Mouse (Mus musculus) brown adipose tissue, adult 24 weeks (tissue): ENCODE results near the gene Atg5. TPM values are rescaled to one million over a fixed set of nuclear protein-coding genes. Genes with fewer than 3 reads are reported as not detected.
"Not testable (repeated sequence)": the region's sequence is repeated elsewhere in the genome, so short reads cannot be mapped to it uniquely, and the experiment has no call there.

Source experiments
- H3K27ac ChIP-seq: fragments of 200-500 bp; replicated peaks from 2 replicates; pipeline ENCODE4 v1.5.1; 2012; ENCODE audit warnings: low read depth, mild to moderate bottlenecking, low read length
- H3K4me1 ChIP-seq: fragments of 200-500 bp; 2 replicates; pipeline ENCODE4 v1.6.1; 2012; ENCODE audit warnings: low read length, mixed read lengths; ENCODE audit not compliant: control insufficient read depth, insufficient read depth, insufficient read length
- H3K4me3 ChIP-seq: fragments of 200-500 bp; 2 replicates; pipeline ENCODE4 v1.5.1; 2012; ENCODE audit warnings: low read depth, mild to moderate bottlenecking, low read length, moderate library complexity; ENCODE audit not compliant: insufficient read depth
- polyA plus RNA-seq: library from polyadenylated mRNA; stranded (reverse); fragments of >200 nt; gene quantifications from 2 replicates; pipeline ENCODE4 v1.2.4, GENCODE M21; 2012; ENCODE audit not compliant: missing spikeins, insufficient read depth, insufficient read length

The Atg5 gene
- polyA plus RNA-seq: 19.1 and 24.5 TPM in 2 replicates

GRCm38 (mm10) chr10:44268145-44268860, at the start of gene Atg5:
Atg5 (plus strand) TSS chr10:44268358.
- peak within 1 kb of the TSS; percentile 84 for H3K4me3 ChIP-seq
- peak within 1 kb of the TSS; percentile 69 for H3K27ac ChIP-seq
- H3K4me1 ChIP-seq: peaks cover 10% of the 10 kb centered on the region; the same call in 1 of the 2 replicates

- not testable (repeated sequence) for H3K27ac ChIP-seq, H3K4me3 ChIP-seq, H3K4me1 ChIP-seq
Measured at GRCm38 (mm10) chr10:44219073-44219472, 49.1 kb upstream of the Atg5 start.

- no peaks in the 10 kb centered on the region for H3K4me1 ChIP-seq
- no peak overlapping the region for H3K4me3 ChIP-seq
- no peak overlapping the region for H3K27ac ChIP-seq
Measured at GRCm38 (mm10) chr10:44224345-44224744, 43.8 kb upstream of the Atg5 start.

GRCm38 (mm10) chr10:44233351-44233750, 34.8 kb upstream of the Atg5 start:
- not testable (repeated sequence) for H3K4me3 ChIP-seq, H3K27ac ChIP-seq, H3K4me1 ChIP-seq

- not testable (repeated sequence) for H3K27ac ChIP-seq, H3K4me1 ChIP-seq, H3K4me3 ChIP-seq
Measured at GRCm38 (mm10) chr10:44235298-44235697, 32.9 kb upstream of the Atg5 start.

GRCm38 (mm10) chr10:44256624-44257023, 11.5 kb upstream of the Atg5 start:
- Histone ChIP-seq H3K4me1 (no peaks in the 10 kb centered on the region), H3K4me3 (no peak overlapping the region), H3K27ac (no peak overlapping the region)

DNA sequence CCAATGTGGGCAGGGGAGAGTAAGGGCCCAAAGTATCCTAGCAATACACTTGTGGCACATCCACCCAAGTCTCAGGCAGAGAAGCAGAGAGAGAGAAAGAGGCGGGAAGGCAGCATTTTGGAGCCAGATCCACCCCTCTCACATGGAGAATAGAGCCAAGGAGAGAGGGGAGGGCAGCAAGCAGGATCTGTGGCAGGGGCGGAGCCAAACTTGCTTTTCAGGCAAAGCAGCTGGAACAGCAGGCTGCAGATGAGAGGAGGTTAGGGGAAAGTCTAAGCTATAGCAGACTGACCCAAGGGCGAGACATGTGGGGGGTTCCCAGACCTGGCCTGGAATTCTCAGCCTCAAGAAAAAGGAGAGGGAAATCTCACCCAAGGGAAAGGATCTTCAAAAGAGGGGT, 2.3 kb upstream of the Atg5 start:
- Histone ChIP-seq H3K27ac (no peak overlapping the region), H3K4me1 (peaks cover 10% of the 10 kb centered on the region; the same call in 1 of the 2 replicates), H3K4me3 (no peak overlapping the region)

DNA sequence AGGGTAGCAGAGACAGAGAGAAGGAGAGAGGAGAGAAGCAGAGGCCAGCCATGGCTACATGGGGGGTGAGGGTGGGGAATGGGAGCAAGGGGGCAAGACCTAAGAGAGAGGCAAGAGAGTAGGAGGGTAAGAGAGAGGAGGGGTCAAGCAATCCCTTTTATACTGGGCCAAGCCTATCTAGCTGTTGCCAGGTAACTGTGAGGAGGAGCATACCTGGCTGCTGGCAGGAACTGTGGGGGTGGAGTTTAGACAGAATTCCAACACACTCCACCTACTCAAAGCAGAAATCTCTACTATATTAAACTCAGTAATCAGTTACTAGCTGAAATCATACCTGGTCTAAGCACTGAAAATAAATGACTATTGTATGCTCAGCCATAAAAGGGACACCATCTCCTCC, 1.6 kb upstream of the Atg5 start:
- H3K27ac ChIP-seq: no peak overlapping the region
- peaks cover 10% of the 10 kb centered on the region; the same call in 1 of the 2 replicates for H3K4me1 ChIP-seq
- no peak overlapping the region for H3K4me3 ChIP-seq

GRCm38 (mm10) chr10:44267426-44268142, 574 bp upstream of the Atg5 start:
- Histone ChIP-seq H3K4me3 (peak overlapping the region; percentile 84), H3K4me1 (peaks cover 10% of the 10 kb centered on the region; the same call in 1 of the 2 replicates), H3K27ac (peak overlapping the region; percentile 69)

- Histone ChIP-seq H3K27ac (no peak overlapping the region), H3K4me1 (peaks cover 10% of the 10 kb centered on the region; the same call in 1 of the 2 replicates)
Measured at GRCm38 (mm10) chr10:44269211-44269610, 1.1 kb downstream of the Atg5 start.

GRCm38 (mm10) chr10:44282323-44282722, 14.2 kb downstream of the Atg5 start:
- H3K27ac ChIP-seq: no peak overlapping the region
- H3K4me3 ChIP-seq: no peak overlapping the region
- H3K4me1 ChIP-seq: no peaks in the 10 kb centered on the region

More at GRCm38 (mm10) chr10:44269211-44269610, 1.1 kb downstream of the Atg5 start:
- peak overlapping the region; percentile 34; the same call in 1 of the 2 replicates for H3K4me3 ChIP-seq

- no peak overlapping the region for H3K27ac ChIP-seq
- no peaks in the 10 kb centered on the region for H3K4me1 ChIP-seq
- no peak overlapping the region for H3K4me3 ChIP-seq
Measured at GRCm38 (mm10) chr10:44285106-44285505, 16.9 kb downstream of the Atg5 start.

DNA sequence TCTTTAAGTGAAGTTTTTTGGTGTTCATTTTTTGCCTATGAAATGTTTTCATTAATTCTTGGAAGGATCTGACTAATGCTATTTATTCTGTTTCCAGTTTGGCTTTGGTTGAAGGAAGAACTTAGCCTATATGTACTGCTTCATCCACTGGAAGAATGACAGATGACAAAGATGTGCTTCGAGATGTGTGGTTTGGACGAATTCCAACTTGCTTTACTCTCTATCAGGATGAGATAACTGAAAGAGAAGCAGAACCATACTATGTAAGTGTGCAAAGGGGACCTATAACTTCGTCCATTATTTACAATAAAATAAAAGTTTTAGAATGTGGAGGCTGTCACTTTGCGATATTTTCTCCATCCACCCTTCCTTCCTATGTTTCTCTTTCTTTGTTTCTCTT, 17.8 kb downstream of the Atg5 start:
- no peak overlapping the region for H3K4me3 ChIP-seq
- no peak overlapping the region for H3K27ac ChIP-seq
- H3K4me1 ChIP-seq: no peaks in the 10 kb centered on the region

DNA sequence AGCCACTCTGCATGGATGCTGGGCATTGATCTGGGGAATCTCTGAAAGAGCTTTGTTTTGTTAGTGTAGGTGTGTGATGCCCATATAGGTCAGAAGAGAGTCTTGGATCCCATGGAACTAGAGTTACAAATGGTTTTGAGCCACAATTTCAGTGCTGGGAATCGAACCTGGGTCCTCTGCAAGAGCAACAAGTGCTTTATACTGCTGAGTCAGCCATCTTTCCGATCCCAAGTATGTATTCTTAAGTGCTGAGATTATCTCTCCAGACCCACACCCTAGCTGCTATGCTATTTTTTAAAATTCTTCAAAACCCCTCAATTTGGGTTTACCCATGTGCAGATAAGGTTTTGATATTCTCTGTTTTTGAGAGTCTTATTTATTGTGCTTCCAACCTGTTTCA, 22.7 kb downstream of the Atg5 start:
- no peak overlapping the region for H3K4me3 ChIP-seq
- H3K27ac ChIP-seq: no peak overlapping the region
- no peaks in the 10 kb centered on the region for H3K4me1 ChIP-seq

DNA sequence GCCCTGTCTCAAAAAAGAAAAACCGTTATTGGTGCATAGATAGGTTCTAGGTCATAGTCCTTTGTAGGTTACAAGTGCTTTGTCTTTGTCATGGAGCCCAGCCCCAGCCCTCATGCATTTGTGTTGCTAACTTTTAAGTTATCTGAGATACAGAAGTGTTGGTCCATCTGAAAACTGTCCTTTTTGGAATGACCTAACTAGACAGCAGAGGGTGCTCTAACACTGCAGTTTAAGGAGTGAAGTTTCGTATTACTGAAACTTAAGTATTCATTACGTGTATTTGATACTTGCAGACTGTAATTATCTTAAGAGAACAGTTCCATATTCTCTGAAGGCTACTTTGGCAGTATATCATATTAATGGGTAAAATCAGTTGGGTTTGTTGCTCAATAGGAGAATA, 24.0 kb downstream of the Atg5 start:
- Histone ChIP-seq H3K27ac (no peak overlapping the region), H3K4me1 (no peaks in the 10 kb centered on the region), H3K4me3 (no peak overlapping the region)

- Histone ChIP-seq H3K4me1 (no peaks in the 10 kb centered on the region), H3K27ac (no peak overlapping the region), H3K4me3 (no peak overlapping the region)
Measured at GRCm38 (mm10) chr10:44299165-44299564, 31.0 kb downstream of the Atg5 start.
